Comparison of ENCODE assay signal across 7 mouse cellular contexts in genomic region chr5:30231891-30232270, GRCm38 (mm10). TPM values are rescaled to one million over a fixed set of nuclear protein-coding genes. Genes with fewer than 3 reads are reported as not detected.
DNase-seq lines count a peak whose midpoint lies in the region; ATAC-seq lines count a peak whose summit lies in the region.

No protein-coding gene starts in this region.

- H3K9ac ChIP-seq in forebrain, embryonic 13.5 days: peak overlapping the region; percentile 74
- H3K9ac ChIP-seq in limb, embryonic 13.5 days: peak overlapping the region; percentile 77
- peak overlapping the region; percentile 45 for H3K9ac ChIP-seq in stomach, embryonic 14.5 days (replicated peaks; ENCODE audit: low read depth, low read length)

- no peaks in the 10 kb centered on the region for H3K9me3 ChIP-seq in megakaryocyte, embryonic 14.5 days
- H3K9me3 ChIP-seq in forebrain, embryonic 13.5 days (replicated peaks): no peaks in the 10 kb centered on the region
- no peaks in the 10 kb centered on the region for H3K9me3 ChIP-seq in limb, embryonic 13.5 days
- H3K9me3 ChIP-seq in stomach, embryonic 14.5 days (ENCODE audit: control insufficient read depth, low read depth, low read length): no peaks in the 10 kb centered on the region

- peaks cover 8% of the 10 kb centered on the region for H3K36me3 ChIP-seq in megakaryocyte, embryonic 14.5 days (replicated peaks; ENCODE audit: low read length)
- H3K36me3 ChIP-seq in forebrain, embryonic 13.5 days (ENCODE audit: poor library complexity, severe bottlenecking): peaks cover 5% of the 10 kb centered on the region; the same call in 1 of the 2 replicates
- peaks cover 11% of the 10 kb centered on the region for H3K36me3 ChIP-seq in limb, embryonic 13.5 days
- H3K36me3 ChIP-seq in stomach, embryonic 14.5 days (ENCODE audit: control insufficient read depth, insufficient read depth, low read length): no peaks in the 10 kb centered on the region

- DNase-seq in layer of hippocampus, adult 9-11 months: no peak
- DNase-seq in spleen, postnatal 36 days (ENCODE audit: low spot score in 2 of 2): no peak

- H3K27me3 ChIP-seq in megakaryocyte, embryonic 14.5 days (replicated peaks): no peaks in the 10 kb centered on the region
- H3K27me3 ChIP-seq in forebrain, embryonic 13.5 days: no peaks in the 10 kb centered on the region
- H3K27me3 ChIP-seq in limb, embryonic 13.5 days: no peaks in the 10 kb centered on the region
- H3K27me3 ChIP-seq in stomach, embryonic 14.5 days (ENCODE audit: control insufficient read depth, insufficient read depth, low read length): no peaks in the 10 kb centered on the region

- peak overlapping the region; percentile 83 for H3K27ac ChIP-seq in forebrain, embryonic 13.5 days
- H3K27ac ChIP-seq in limb, embryonic 13.5 days: peak overlapping the region; percentile 85; the same call in 1 of the 2 replicates
- peak overlapping the region; percentile 44; the same call in 1 of the 2 replicates for H3K27ac ChIP-seq in stomach, embryonic 14.5 days (ENCODE audit: low read length)

- ATAC-seq in megakaryocyte, adult 5-6 weeks (ENCODE audit: poor library complexity, severe bottlenecking): no peak
- no peak for ATAC-seq in forebrain, embryonic 13.5 days
- no peak for ATAC-seq in limb, embryonic 13.5 days (ENCODE audit: low FRiP score, low read depth)
- ATAC-seq in stomach, embryonic 14.5 days (ENCODE audit: insufficient number of reproducible peaks, insufficient read depth, low FRiP score, low read depth): no peak

- H3K4me3 ChIP-seq in megakaryocyte, embryonic 14.5 days (replicated peaks): peak overlapping the region; percentile 93
- peak overlapping the region; percentile 84 for H3K4me3 ChIP-seq in forebrain, embryonic 13.5 days
- H3K4me3 ChIP-seq in limb, embryonic 13.5 days: peak overlapping the region; percentile 83
- peak overlapping the region; percentile 86 for H3K4me3 ChIP-seq in stomach, embryonic 14.5 days (ENCODE audit: low read depth, low read length)

- H3K4me1 ChIP-seq in megakaryocyte, embryonic 14.5 days: peaks cover 47% of the 10 kb centered on the region
- H3K4me1 ChIP-seq in forebrain, embryonic 13.5 days: peaks cover 34% of the 10 kb centered on the region
- H3K4me1 ChIP-seq in limb, embryonic 13.5 days: peaks cover 22% of the 10 kb centered on the region
- H3K4me1 ChIP-seq in stomach, embryonic 14.5 days (ENCODE audit: control insufficient read depth, insufficient read depth, low read length): peaks cover 10% of the 10 kb centered on the region; the same call in 1 of the 2 replicates

- 49% methylated on average over 16 of the region's 16 CpGs for WGBS in forebrain, embryonic 13.5 days
- WGBS in limb, embryonic 13.5 days: 39% methylated on average over 16 of the region's 16 CpGs
- 43% methylated on average over 16 of the region's 16 CpGs for WGBS in stomach, embryonic 14.5 days

- peak overlapping the region; percentile 84 for H3K4me2 ChIP-seq in forebrain, embryonic 13.5 days
- peak overlapping the region; percentile 74 for H3K4me2 ChIP-seq in limb, embryonic 13.5 days (replicated peaks)
- H3K4me2 ChIP-seq in stomach, embryonic 14.5 days (replicated peaks; ENCODE audit: low read depth, low read length): peak overlapping the region; percentile 84

RNA-seq across cellular contexts. Expression of gene Selenoi, which starts 0.5 kb away (rescaled TPM):
- polyA plus RNA-seq in megakaryocyte, embryonic 14.5 days (2012; ENCODE audit: insufficient read depth, low replicate concordance): 0.96 TPM in 1 of 2 replicates, not detected in the other
- total RNA-seq in megakaryocyte, adult 5-6 weeks (2015): 16.1 and 17.2 TPM in 2 replicates
- total RNA-seq in megakaryocyte, adult 5-6 weeks (2017): 29.2 and 37.1 TPM in 2 replicates
- polyA plus RNA-seq in forebrain, embryonic 13.5 days (2015; fragmentation: Nextera tagmentation; extraction: Ambion mirVana): 21.3 and 24.5 TPM in 2 replicates
- 17.5 and 18.7 TPM in 2 replicates for polyA plus RNA-seq in limb, embryonic 13.5 days (2015; fragmentation: Nextera tagmentation; extraction: Ambion mirVana)
- 23.9 and 24.4 TPM in 2 replicates for polyA plus RNA-seq in stomach, embryonic 14.5 days (2014; fragmentation: Nextera tagmentation; extraction: Ambion mirVana)

RNA-seq across cellular contexts. Expression of gene Adgrf3, which starts 26.4 kb away (rescaled TPM):
- polyA plus RNA-seq in megakaryocyte, embryonic 14.5 days (2012; ENCODE audit: insufficient read depth, low replicate concordance): not detected in 2 replicates
- not detected in 2 replicates for total RNA-seq in megakaryocyte, adult 5-6 weeks (2015)
- total RNA-seq in megakaryocyte, adult 5-6 weeks (2017): not detected in 2 replicates
- polyA plus RNA-seq in forebrain, embryonic 13.5 days (2015; fragmentation: Nextera tagmentation; extraction: Ambion mirVana): not detected in 2 replicates
- not detected in 2 replicates for polyA plus RNA-seq in limb, embryonic 13.5 days (2015; fragmentation: Nextera tagmentation; extraction: Ambion mirVana)
- polyA plus RNA-seq in stomach, embryonic 14.5 days (2014; fragmentation: Nextera tagmentation; extraction: Ambion mirVana): 0.59 and 0.81 TPM in 2 replicates

RNA-seq across cellular contexts. Expression of gene Drc1, which starts 49.3 kb away (rescaled TPM):
- not detected in 2 replicates for polyA plus RNA-seq in megakaryocyte, embryonic 14.5 days (2012; ENCODE audit: insufficient read depth, low replicate concordance)
- total RNA-seq in megakaryocyte, adult 5-6 weeks (2015): 0.11 TPM in 1 of 2 replicates, not detected in the other
- total RNA-seq in megakaryocyte, adult 5-6 weeks (2017): 0.28 TPM in 1 of 2 replicates, not detected in the other
- polyA plus RNA-seq in forebrain, embryonic 13.5 days (2015; fragmentation: Nextera tagmentation; extraction: Ambion mirVana): 1.9 and 3.3 TPM in 2 replicates
- polyA plus RNA-seq in limb, embryonic 13.5 days (2015; fragmentation: Nextera tagmentation; extraction: Ambion mirVana): 0.19 and 0.62 TPM in 2 replicates
- 0.60 and 0.64 TPM in 2 replicates for polyA plus RNA-seq in stomach, embryonic 14.5 days (2014; fragmentation: Nextera tagmentation; extraction: Ambion mirVana)
